Mouse (Mus musculus): Measurements from ENCODE around the gene Lypd5. TPM values are rescaled to one million over a fixed set of nuclear protein-coding genes. Genes with fewer than 3 reads are reported as not detected.

Gene Lypd5
- total RNA-seq, 1 experiment from 2014 or later: not detected

GRCm38 (mm10) chr7:24346444-24346843 lies 2.6 kb upstream of the Lypd5 start:
- no peak for ATAC-seq (replicated peaks in 1 of 2; ENCODE audit: insufficient read depth in 1 of 2, low FRiP score in 2 of 2, low TSS enrichment in 1 of 2, low read depth in 1 of 2, poor library complexity in 2 of 2, severe bottlenecking in 2 of 2)

DNA sequence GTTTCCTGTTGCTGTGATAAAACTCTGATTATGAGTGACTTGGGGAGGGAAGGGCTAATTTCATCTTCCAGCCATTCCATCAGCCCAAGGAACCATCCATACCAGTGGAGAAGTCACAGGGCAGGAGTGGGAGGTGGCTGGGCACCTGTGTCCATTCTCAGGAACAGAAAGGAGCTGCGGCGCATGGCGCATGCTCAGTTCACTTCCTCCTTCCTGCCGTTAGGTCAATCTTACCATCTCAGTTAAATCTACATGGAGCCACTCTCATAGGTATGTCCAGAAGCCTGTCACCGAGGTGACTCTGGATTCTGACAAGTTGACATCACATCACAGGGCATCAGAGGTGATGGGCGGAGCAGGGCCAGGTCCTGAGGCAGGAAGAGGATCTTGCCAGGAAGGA lies 6.7 kb downstream of the Lypd5 start:
- no peak for ATAC-seq (replicated peaks in 1 of 2; ENCODE audit: insufficient read depth in 1 of 2, low FRiP score in 2 of 2, low TSS enrichment in 1 of 2, low read depth in 1 of 2, poor library complexity in 2 of 2, severe bottlenecking in 2 of 2)

- ATAC-seq (replicated peaks in 1 of 2; ENCODE audit: insufficient read depth in 1 of 2, low FRiP score in 2 of 2, low TSS enrichment in 1 of 2, low read depth in 1 of 2, poor library complexity in 2 of 2, severe bottlenecking in 2 of 2): no peak
These were observed 7.1 kb downstream of the Lypd5 start for GRCm38 (mm10) chr7:24356081-24356480.

DNA sequence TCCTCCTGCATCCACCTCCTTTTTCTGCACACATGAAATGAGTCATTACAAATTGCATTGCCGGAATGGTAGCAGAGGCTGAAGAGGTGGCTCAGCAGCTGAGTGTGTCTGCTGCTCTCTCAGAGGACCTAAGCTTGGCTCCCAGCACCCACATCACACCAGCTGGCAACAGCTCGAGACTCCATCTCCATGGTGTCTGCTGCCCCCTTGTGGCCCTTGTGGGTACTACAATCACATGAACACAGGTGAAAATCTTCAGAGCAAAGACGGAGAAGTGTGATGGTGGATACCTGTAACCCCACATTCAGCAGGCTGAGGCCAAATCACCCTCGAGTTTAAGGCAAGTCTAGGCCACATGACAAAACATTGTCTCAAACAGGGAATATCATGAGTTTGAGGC lies 8.9 kb downstream of the Lypd5 start:
- ATAC-seq (replicated peaks in 1 of 2; ENCODE audit: insufficient read depth in 1 of 2, low FRiP score in 2 of 2, low TSS enrichment in 1 of 2, low read depth in 1 of 2, poor library complexity in 2 of 2, severe bottlenecking in 2 of 2): no peak

DNA sequence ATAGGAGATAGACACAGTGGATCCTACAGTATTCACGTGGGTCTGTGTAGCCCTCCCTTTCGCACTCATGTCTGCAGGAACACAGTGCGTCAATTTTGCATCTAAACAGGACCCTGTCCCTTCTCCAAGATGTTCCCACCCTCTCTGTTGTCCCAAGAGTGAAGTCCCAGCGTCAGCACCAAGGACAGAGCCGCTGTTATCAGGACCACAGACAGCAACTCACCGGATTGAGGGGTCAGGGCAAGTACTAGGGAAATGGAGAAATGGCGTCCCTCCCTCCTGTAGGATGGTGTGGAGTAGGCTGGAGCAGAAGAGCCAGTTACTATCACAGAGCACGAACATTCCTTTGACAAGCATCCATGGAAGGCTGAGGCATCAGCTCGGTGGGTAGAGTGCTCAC lies 10.3 kb downstream of the Lypd5 start:
- ATAC-seq (replicated peaks in 1 of 2; ENCODE audit: insufficient read depth in 1 of 2, low FRiP score in 2 of 2, low TSS enrichment in 1 of 2, low read depth in 1 of 2, poor library complexity in 2 of 2, severe bottlenecking in 2 of 2): peak in 1 of 2 experiments; percentile 36; a peak in 1 of 4 replicates

DNA sequence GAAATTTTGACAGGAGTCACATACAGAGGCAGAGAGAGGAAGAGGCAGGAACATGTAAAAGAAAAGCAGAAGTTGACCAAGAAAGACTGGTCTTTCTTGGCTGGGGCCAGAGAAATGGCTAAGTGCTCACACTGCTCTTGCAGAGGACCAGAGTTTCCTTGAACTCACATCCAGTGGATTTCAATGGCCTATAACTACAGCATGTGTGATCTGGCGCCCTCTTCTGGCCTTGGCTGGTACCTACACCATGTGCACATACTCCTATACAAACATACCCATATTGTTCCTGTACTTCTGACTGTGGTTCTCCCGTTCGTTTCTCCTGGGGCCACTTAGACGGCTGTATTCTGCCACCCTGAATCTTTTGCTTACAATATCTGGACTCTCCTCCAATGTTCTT lies 12.0 kb downstream of the Lypd5 start:
- ATAC-seq (replicated peaks in 1 of 2; ENCODE audit: insufficient read depth in 1 of 2, low FRiP score in 2 of 2, low TSS enrichment in 1 of 2, low read depth in 1 of 2, poor library complexity in 2 of 2, severe bottlenecking in 2 of 2): peak; percentile 23 to 27; a peak in 2 of 4 replicates

- ATAC-seq (replicated peaks in 1 of 2; ENCODE audit: insufficient read depth in 1 of 2, low FRiP score in 2 of 2, low TSS enrichment in 1 of 2, low read depth in 1 of 2, poor library complexity in 2 of 2, severe bottlenecking in 2 of 2): no peak
These were observed 14.2 kb downstream of the Lypd5 start for GRCm38 (mm10) chr7:24363228-24363627.

DNA sequence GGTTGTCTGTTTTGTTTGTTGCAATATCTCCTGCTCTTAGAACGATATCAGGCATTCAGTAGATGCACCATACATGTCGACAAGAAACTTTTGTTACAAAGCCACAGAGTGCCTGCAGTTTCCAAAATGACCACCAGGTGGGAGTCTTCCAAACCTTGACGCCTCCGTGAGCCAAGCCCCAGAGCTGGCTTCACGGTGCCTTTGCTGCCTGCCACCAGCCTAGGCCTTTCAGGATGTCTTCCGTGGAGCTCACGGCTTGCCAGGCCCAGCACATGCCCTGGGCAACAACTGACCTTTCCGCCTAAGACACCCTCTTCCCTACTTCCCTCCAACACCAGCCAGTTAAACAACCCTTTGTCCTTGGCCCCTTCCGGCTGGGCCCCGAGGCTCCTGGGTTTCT lies 15.8 kb downstream of the Lypd5 start:
- ATAC-seq (replicated peaks in 1 of 2; ENCODE audit: insufficient read depth in 1 of 2, low FRiP score in 2 of 2, low TSS enrichment in 1 of 2, low read depth in 1 of 2, poor library complexity in 2 of 2, severe bottlenecking in 2 of 2): peak; percentile 61 to 66

DNA sequence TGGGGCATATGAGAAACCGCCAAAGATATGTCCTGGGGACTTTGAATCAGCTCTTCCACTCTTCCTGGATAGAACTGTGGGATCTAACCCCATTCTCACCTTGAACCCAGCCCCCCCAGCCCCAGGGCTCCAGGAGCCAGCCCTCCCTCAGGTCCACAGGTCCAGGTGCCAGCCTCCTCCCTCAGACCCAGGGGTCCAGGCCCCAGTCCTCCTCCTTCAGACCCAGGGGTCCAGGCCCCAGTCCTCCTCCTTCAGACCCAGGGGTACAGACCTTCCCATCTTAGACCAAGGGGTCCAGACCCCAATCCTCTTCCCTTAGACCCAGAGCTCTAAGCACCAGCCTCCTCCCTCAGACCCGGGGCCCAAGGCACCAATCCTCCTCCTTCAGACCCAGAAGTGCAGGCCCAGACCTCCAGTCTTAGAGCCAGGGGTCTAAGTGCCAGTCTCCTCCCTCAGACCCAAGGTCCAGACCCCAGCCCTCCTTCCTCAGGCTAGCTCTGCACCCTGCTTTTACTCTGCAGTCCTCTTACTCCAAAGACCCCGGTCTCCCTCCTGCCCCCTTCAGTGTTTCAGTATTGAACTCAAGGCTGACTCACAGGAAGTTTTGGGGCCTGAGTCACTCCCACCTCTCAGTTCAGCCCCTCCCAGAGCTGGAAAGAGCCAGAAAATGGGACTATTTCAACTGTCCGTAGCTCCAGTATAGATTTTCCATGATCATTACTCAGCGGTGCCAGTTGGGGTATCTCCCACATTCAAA lies 16.4 kb downstream of the Lypd5 start:
- ATAC-seq (replicated peaks in 1 of 2; ENCODE audit: insufficient read depth in 1 of 2, low FRiP score in 2 of 2, low TSS enrichment in 1 of 2, low read depth in 1 of 2, poor library complexity in 2 of 2, severe bottlenecking in 2 of 2): no peak

- ATAC-seq (replicated peaks in 1 of 2; ENCODE audit: insufficient read depth in 1 of 2, low FRiP score in 2 of 2, low TSS enrichment in 1 of 2, low read depth in 1 of 2, poor library complexity in 2 of 2, severe bottlenecking in 2 of 2): no peak
These were observed 18.0 kb downstream of the Lypd5 start for GRCm38 (mm10) chr7:24366716-24367632.

DNA sequence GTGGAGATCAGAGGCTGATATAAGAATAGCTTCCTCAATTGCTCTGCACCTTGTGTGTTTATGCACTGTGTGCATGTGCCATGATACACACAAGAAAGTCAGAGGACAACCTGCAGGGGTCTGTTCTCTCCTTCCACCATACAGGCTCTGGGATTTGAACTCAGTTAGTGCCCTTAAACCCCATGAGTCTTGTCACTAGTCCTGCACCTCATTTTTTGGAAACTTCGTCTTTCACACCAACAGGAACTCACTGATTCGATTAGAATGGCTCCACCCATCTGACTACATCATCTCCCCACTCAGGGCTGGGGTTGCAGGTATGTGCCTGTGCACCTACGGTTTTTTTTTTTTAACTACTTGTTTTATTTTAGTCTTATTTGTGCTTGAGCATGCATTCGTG lies 19.2 kb downstream of the Lypd5 start:
- ATAC-seq (replicated peaks in 1 of 2; ENCODE audit: insufficient read depth in 1 of 2, low FRiP score in 2 of 2, low TSS enrichment in 1 of 2, low read depth in 1 of 2, poor library complexity in 2 of 2, severe bottlenecking in 2 of 2): no peak

- ATAC-seq (replicated peaks in 1 of 2; ENCODE audit: insufficient read depth in 1 of 2, low FRiP score in 2 of 2, low TSS enrichment in 1 of 2, low read depth in 1 of 2, poor library complexity in 2 of 2, severe bottlenecking in 2 of 2): no peak
These were observed 19.9 kb downstream of the Lypd5 start for GRCm38 (mm10) chr7:24368946-24369345.

GRCm38 (mm10) chr7:24369731-24370541 lies 20.9 kb downstream of the Lypd5 start, which contains the start of gene Kcnn4:
Gene Kcnn4, plus strand, starts transcription at chr7:24370263.
- peak; percentile 8 to 26 for ATAC-seq (replicated peaks in 1 of 2; ENCODE audit: insufficient read depth in 1 of 2, low FRiP score in 2 of 2, low TSS enrichment in 1 of 2, low read depth in 1 of 2, poor library complexity in 2 of 2, severe bottlenecking in 2 of 2)

GRCm38 (mm10) chr7:24371012-24371808 lies 22.2 kb downstream of the Lypd5 start:
- ATAC-seq (replicated peaks in 1 of 2; ENCODE audit: insufficient read depth in 1 of 2, low FRiP score in 2 of 2, low TSS enrichment in 1 of 2, low read depth in 1 of 2, poor library complexity in 2 of 2, severe bottlenecking in 2 of 2): 0 out of 4 replicates have a peak, but pooled peaks of 1 of the 2 experiments have one; percentile 6

DNA sequence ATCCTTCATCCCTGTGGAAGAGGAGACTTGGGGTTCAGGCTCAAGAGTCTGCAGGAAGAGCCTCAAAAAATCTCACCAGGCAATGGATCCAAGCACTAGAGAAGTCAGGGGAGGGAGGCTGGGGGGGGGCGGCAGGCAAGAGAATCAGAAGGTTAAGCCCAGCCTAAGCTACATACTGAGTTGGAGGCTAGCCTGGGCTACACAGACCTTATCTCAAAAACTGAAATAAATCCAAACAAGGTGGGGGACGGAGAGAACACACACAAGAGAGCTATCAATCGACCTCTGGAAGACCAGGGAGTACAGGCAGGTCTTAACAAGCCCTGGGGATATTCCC lies 22.8 kb downstream of the Lypd5 start:
- no peak for ATAC-seq (replicated peaks in 1 of 2; ENCODE audit: insufficient read depth in 1 of 2, low FRiP score in 2 of 2, low TSS enrichment in 1 of 2, low read depth in 1 of 2, poor library complexity in 2 of 2, severe bottlenecking in 2 of 2)

GRCm38 (mm10) chr7:24372300-24372699 lies 23.3 kb downstream of the Lypd5 start:
- no peak for ATAC-seq (replicated peaks in 1 of 2; ENCODE audit: insufficient read depth in 1 of 2, low FRiP score in 2 of 2, low TSS enrichment in 1 of 2, low read depth in 1 of 2, poor library complexity in 2 of 2, severe bottlenecking in 2 of 2)

GRCm38 (mm10) chr7:24372786-24373185 lies 23.8 kb downstream of the Lypd5 start:
- no peak for ATAC-seq (replicated peaks in 1 of 2; ENCODE audit: insufficient read depth in 1 of 2, low FRiP score in 2 of 2, low TSS enrichment in 1 of 2, low read depth in 1 of 2, poor library complexity in 2 of 2, severe bottlenecking in 2 of 2)

Data from hematopoietic stem cell, adult 5-6 weeks (primary cell).